In genomic region chr15:79823588-79824280, GRCm38 (mm10) we compare ENCODE assay signal across 9 mouse cellular contexts. TPM values are rescaled to one million over a fixed set of nuclear protein-coding genes. Genes with fewer than 3 reads are reported as not detected.
DNase-seq lines count a peak whose midpoint lies in the region; ATAC-seq and TF ChIP-seq lines count a peak whose summit lies in the region.
"Had no signal": no experiment of that assay in that cellular context is flagged by ENCODE, and none has a peak within 500 bp of the region (broad histone marks: within the 10 kb centered on the region; RNA-seq: fewer than 3 reads in every experiment).

No protein-coding gene starts in this region.

- 0 out of 2 replicates have a peak, but pooled peaks cover 3% of the 10 kb centered on the region for H3K4me1 ChIP-seq in midbrain, postnatal 0 days (ENCODE audit: insufficient read depth, low read length)
- no peaks in the 10 kb centered on the region; the same call in none of the 2 replicates for H3K4me1 ChIP-seq in midbrain, embryonic 11.5 days (ENCODE audit: control insufficient read depth, insufficient read depth, low read length)

- no peaks in the 10 kb centered on the region for H3K9me3 ChIP-seq in midbrain, postnatal 0 days (ENCODE audit: low read length)
- no peaks in the 10 kb centered on the region for H3K9me3 ChIP-seq in midbrain, embryonic 11.5 days (ENCODE audit: control insufficient read depth, low read length)

- no peak overlapping the region for H3K4me3 ChIP-seq in midbrain, postnatal 0 days (ENCODE audit: low read depth, low read length)
- no peak overlapping the region for H3K4me3 ChIP-seq in midbrain, embryonic 11.5 days (ENCODE audit: low read depth, low read length)

- no peak overlapping the region for H3K4me2 ChIP-seq in midbrain, postnatal 0 days (ENCODE audit: low read depth, low read length, poor library complexity, severe bottlenecking)
- H3K4me2 ChIP-seq in midbrain, embryonic 11.5 days, result no peak overlapping the region

- no peaks in the 10 kb centered on the region for H3K27me3 ChIP-seq in midbrain, postnatal 0 days (ENCODE audit: insufficient read depth, low read length)
- no peaks in the 10 kb centered on the region for H3K27me3 ChIP-seq in midbrain, embryonic 11.5 days (ENCODE audit: control insufficient read depth, insufficient read depth, low read length)

- peak; percentile 49 to 61 for DNase-seq in adrenal gland, adult (ENCODE audit: inconsistent age in 2 of 2, low spot score in 1 of 2)
- DNase-seq in adrenal gland, postnatal 25 days, result no peak
- DNase-seq in midbrain, postnatal 0 days (ENCODE audit: low spot score), result peak; percentile 28
- no peak for DNase-seq in midbrain, embryonic 11.5 days (ENCODE audit: low spot score, missing footprints)
- DNase-seq in heart, postnatal 36 days, result peak; percentile 66 to 69
- no peak for DNase-seq in MN1 (ENCODE audit: low spot score)

- WGBS in midbrain, postnatal 0 days, result 66% methylated on average over 19 of the region's 19 CpGs
- 70% methylated on average over 19 of the region's 19 CpGs for WGBS in midbrain, embryonic 11.5 days

- H3K9ac ChIP-seq in midbrain, postnatal 0 days (replicated peaks; ENCODE audit: low read length, poor library complexity, severe bottlenecking), result no peak overlapping the region
- H3K9ac ChIP-seq in midbrain, embryonic 11.5 days (ENCODE audit: low read length), result no peak overlapping the region

- peaks cover 26% of the 10 kb centered on the region for H3K36me3 ChIP-seq in midbrain, postnatal 0 days (ENCODE audit: insufficient read depth, low read length)
- peaks cover 6% of the 10 kb centered on the region; the same call in 1 of the 2 replicates for H3K36me3 ChIP-seq in midbrain, embryonic 11.5 days (ENCODE audit: control insufficient read depth, insufficient read depth, low read length)

- no peak for TF ChIP-seq CTCF in midbrain, postnatal 0 days (IDR thresholded peaks at IDR 0.05)

- no peak for ATAC-seq in midbrain, postnatal 0 days (ENCODE audit: low FRiP score)
- ATAC-seq in midbrain, embryonic 11.5 days (ENCODE audit: low FRiP score), result no peak
- ATAC-seq in megakaryocyte-erythroid progenitor cell, adult 5-6 weeks (replicated peaks; ENCODE audit: low FRiP score, low TSS enrichment, poor library complexity, severe bottlenecking), result 0 out of 2 replicates have a peak, but pooled peaks have one; percentile 16
- no peak for ATAC-seq in megakaryocyte, adult 5-6 weeks (ENCODE audit: poor library complexity, severe bottlenecking)

- H3K27ac ChIP-seq in midbrain, postnatal 0 days (ENCODE audit: low read depth, low read length), result no peak overlapping the region
- H3K27ac ChIP-seq in midbrain, embryonic 11.5 days (ENCODE audit: low read depth, low read length), result no peak overlapping the region

- intact Hi-C loops in heart, postnatal 36 days (cut with DNase I), result no loop called here

RNA-seq across cellular contexts. Expression of gene Npcd, which starts 10.3 kb away (rescaled TPM):
- 1.7 and 2.6 TPM in 2 replicates for total RNA-seq in adrenal gland, postnatal 25 days (2021)
- total RNA-seq in midbrain, postnatal 0 days (2014; rRNA removed), result 8.2 and 12.1 TPM in 2 replicates
- polyA plus RNA-seq in midbrain, postnatal 0 days (2015; fragmentation: Nextera tagmentation; extraction: Ambion mirVana), result 3.2 and 4.6 TPM in 2 replicates
- 0.86 TPM in 1 of 2 replicates, not detected in the other for polyA plus RNA-seq in midbrain, embryonic 11.5 days (2014; fragmentation: Nextera tagmentation; extraction: Ambion mirVana)
- total RNA-seq in heart, postnatal 36 days (2021), result under 1 TPM in 1 of 2 experiments, not detected in 1; 0.30 TPM
- not detected in 2 replicates for total RNA-seq in megakaryocyte-erythroid progenitor cell, adult 5-6 weeks (2014; fragmentation: Nextera tagmentation)
- total RNA-seq in megakaryocyte-erythroid progenitor cell, adult 5-6 weeks (2017), result not detected in 2 replicates
- not detected in 2 replicates for total RNA-seq in megakaryocyte, adult 5-6 weeks (2015)
- total RNA-seq in megakaryocyte, adult 5-6 weeks (2017), result not detected in 2 replicates
- total RNA-seq: hematopoietic stem cell, adult 5-6 weeks had no signal

RNA-seq across cellular contexts. Expression of gene Cbx6, which starts 10.8 kb away (rescaled TPM):
- total RNA-seq in adrenal gland, postnatal 25 days (2021), result 55.3 and 73.0 TPM in 2 replicates
- 109 and 118 TPM in 2 replicates for total RNA-seq in midbrain, postnatal 0 days (2014; rRNA removed)
- 65.0 and 70.6 TPM in 2 replicates for polyA plus RNA-seq in midbrain, postnatal 0 days (2015; fragmentation: Nextera tagmentation; extraction: Ambion mirVana)
- polyA plus RNA-seq in midbrain, embryonic 11.5 days (2014; fragmentation: Nextera tagmentation; extraction: Ambion mirVana), result 17.1 and 18.8 TPM in 2 replicates
- 10 to 100 TPM; 25.8 to 29.7 TPM for total RNA-seq in heart, postnatal 36 days (2021)
- 25.1 and 25.6 TPM in 2 replicates for total RNA-seq in megakaryocyte-erythroid progenitor cell, adult 5-6 weeks (2014; fragmentation: Nextera tagmentation)
- 14.4 and 36.7 TPM in 2 replicates for total RNA-seq in megakaryocyte-erythroid progenitor cell, adult 5-6 weeks (2017)
- total RNA-seq in megakaryocyte, adult 5-6 weeks (2015), result 2.3 and 3.9 TPM in 2 replicates
- 3.5 and 6.7 TPM in 2 replicates for total RNA-seq in megakaryocyte, adult 5-6 weeks (2017)

RNA-seq across cellular contexts. Expression of gene Nptxr, which starts 19.2 kb away (rescaled TPM):
- total RNA-seq in adrenal gland, postnatal 25 days (2021), result 4.6 and 6.8 TPM in 2 replicates
- total RNA-seq in midbrain, postnatal 0 days (2014; rRNA removed), result 254 and 288 TPM in 2 replicates
- 84.2 and 97.8 TPM in 2 replicates for polyA plus RNA-seq in midbrain, postnatal 0 days (2015; fragmentation: Nextera tagmentation; extraction: Ambion mirVana)
- 1.3 and 2.1 TPM in 2 replicates for polyA plus RNA-seq in midbrain, embryonic 11.5 days (2014; fragmentation: Nextera tagmentation; extraction: Ambion mirVana)
- total RNA-seq in heart, postnatal 36 days (2021), result 1 to 10 TPM; 1.5 to 1.7 TPM
- total RNA-seq in megakaryocyte-erythroid progenitor cell, adult 5-6 weeks (2014; fragmentation: Nextera tagmentation), result 1.2 TPM in 1 of 2 replicates, not detected in the other
- not detected in 2 replicates for total RNA-seq in megakaryocyte-erythroid progenitor cell, adult 5-6 weeks (2017)
- 0.33 and 1.3 TPM in 2 replicates for total RNA-seq in megakaryocyte, adult 5-6 weeks (2015)
- total RNA-seq in megakaryocyte, adult 5-6 weeks (2017), result 0.44 and 0.49 TPM in 2 replicates

RNA-seq across cellular contexts. Expression of gene Dnal4, which starts 46.1 kb away (rescaled TPM):
- 17.7 and 23.1 TPM in 2 replicates for total RNA-seq in adrenal gland, postnatal 25 days (2021)
- 40.8 and 44.0 TPM in 2 replicates for total RNA-seq in midbrain, postnatal 0 days (2014; rRNA removed)
- polyA plus RNA-seq in midbrain, postnatal 0 days (2015; fragmentation: Nextera tagmentation; extraction: Ambion mirVana), result 55.9 and 59.7 TPM in 2 replicates
- 62.9 and 72.1 TPM in 2 replicates for polyA plus RNA-seq in midbrain, embryonic 11.5 days (2014; fragmentation: Nextera tagmentation; extraction: Ambion mirVana)
- total RNA-seq in heart, postnatal 36 days (2021), result 10 to 100 TPM; 17.7 to 22.5 TPM
- total RNA-seq in megakaryocyte-erythroid progenitor cell, adult 5-6 weeks (2014; fragmentation: Nextera tagmentation), result 13.2 and 13.5 TPM in 2 replicates
- total RNA-seq in megakaryocyte-erythroid progenitor cell, adult 5-6 weeks (2017), result 7.6 and 10.0 TPM in 2 replicates
- 13.9 and 14.1 TPM in 2 replicates for total RNA-seq in megakaryocyte, adult 5-6 weeks (2015)
- 9.6 and 12.3 TPM in 2 replicates for total RNA-seq in megakaryocyte, adult 5-6 weeks (2017)

Comparison
In these comparisons a context has a peak if more than half of its experiments do, and no peak if none do; other contexts are left out.
1. DNase-seq: peak in adrenal gland, adult (2 of 2), midbrain, postnatal 0 days (single experiment) and heart, postnatal 36 days (2 of 2); none in adrenal gland, postnatal 25 days (single experiment), midbrain, embryonic 11.5 days (single experiment) and MN1 (single experiment).
2. RNA of gene Nptxr, which starts 19.2 kb away (total RNA-seq): 254 to 288 TPM in midbrain, postnatal 0 days; 4.6 to 6.8 TPM in adrenal gland, postnatal 25 days, 1.5 to 1.7 TPM in heart, postnatal 36 days, 0.33 to 1.3 TPM in megakaryocyte, adult 5-6 weeks and 1.2 TPM in megakaryocyte-erythroid progenitor cell, adult 5-6 weeks; every median in the first group is over 10 times any median in the second.